In genomic region chr9:88529979-88530580, GRCm38 (mm10) we compare ENCODE assay signal across 29 mouse cellular contexts. TPM values are rescaled to one million over a fixed set of nuclear protein-coding genes. Genes with fewer than 3 reads are reported as not detected.
DNase-seq lines count a peak whose midpoint lies in the region; ATAC-seq and TF ChIP-seq lines count a peak whose summit lies in the region.
"Had no signal": no experiment of that assay in that cellular context is flagged by ENCODE, and none has a peak within 500 bp of the region (broad histone marks: within the 10 kb centered on the region; RNA-seq: fewer than 3 reads in every experiment).

No protein-coding gene starts in this region.

- no peak overlapping the region for H3K27ac ChIP-seq in CH12.LX (ENCODE audit: insufficient read depth, low read depth)
- H3K27ac ChIP-seq in neural tube, embryonic 15.5 days (replicated peaks): no peak overlapping the region
- H3K27ac ChIP-seq: embryonic facial prominence, embryonic 10.5 days; forebrain, embryonic 10.5 days; hindbrain, embryonic 14.5 days; limb, embryonic 12.5 days; midbrain, embryonic 13.5 days; stomach, postnatal 0 days had no signal

- H3K4me2 ChIP-seq in CH12.LX (ENCODE audit: insufficient read depth, low read depth, poor library complexity, severe bottlenecking) (no peak overlapping the region), myocyte (ENCODE audit: low read depth) (peak overlapping the region; percentile 10)
- no peak overlapping the region for H3K4me2 ChIP-seq in neural tube, embryonic 15.5 days
- H3K4me2 ChIP-seq: hindbrain, embryonic 14.5 days; limb, embryonic 12.5 days; liver, embryonic 11.5 days; midbrain, embryonic 13.5 days had no signal

- WGBS in neural tube, embryonic 15.5 days: 86% methylated on average over 5 of the region's 5 CpGs

- no peaks in the 10 kb centered on the region for H3K4me1 ChIP-seq in CH12.LX (ENCODE audit: control insufficient read depth in 1 of 2, insufficient read depth in 2 of 2)
- H3K4me1 ChIP-seq in neural tube, embryonic 15.5 days: no peaks in the 10 kb centered on the region
- H3K4me1 ChIP-seq: embryonic facial prominence, embryonic 10.5 days; forebrain, embryonic 10.5 days; limb, embryonic 12.5 days; midbrain, embryonic 13.5 days had no signal

- H3K9me3 ChIP-seq in CH12.LX (replicated peaks; ENCODE audit: low read length): no peaks in the 10 kb centered on the region
- H3K9me3 ChIP-seq in neural tube, embryonic 15.5 days (replicated peaks): no peaks in the 10 kb centered on the region
- H3K9me3 ChIP-seq: embryonic facial prominence, embryonic 10.5 days; forebrain, embryonic 10.5 days; limb, embryonic 12.5 days; megakaryocyte, embryonic 14.5 days; midbrain, embryonic 13.5 days had no signal

- H3K79me2 ChIP-seq in CH12.LX (replicated peaks; ENCODE audit: control insufficient read depth, extremely low read depth, insufficient read depth, poor library complexity, severe bottlenecking) (no peaks in the 10 kb centered on the region), myocyte (ENCODE audit: control insufficient read depth, insufficient read depth) (no peaks in the 10 kb centered on the region)

- peaks cover 2% of the 10 kb centered on the region for H3K27me3 ChIP-seq in CH12.LX (replicated peaks)
- H3K27me3 ChIP-seq in myocyte (ENCODE audit: control insufficient read depth, insufficient read depth, insufficient read length): no peaks in the 10 kb centered on the region
- H3K27me3 ChIP-seq in neural tube, embryonic 15.5 days (replicated peaks): no peaks in the 10 kb centered on the region
- H3K27me3 ChIP-seq: limb, embryonic 12.5 days; megakaryocyte, embryonic 14.5 days had no signal

- TF ChIP-seq RAD21 in CH12.LX (IDR thresholded peaks at IDR 0.05; ENCODE audit: low read depth, low read length): no peak

- H3K4me3 ChIP-seq in CH12.LX (replicated peaks in 1 of 3; ENCODE audit: low read depth in 2 of 3, low read length in 2 of 3, poor library complexity in 1 of 3) (no peak overlapping the region), myocyte (no peak overlapping the region)
- no peak overlapping the region for H3K4me3 ChIP-seq in neural tube, embryonic 15.5 days (replicated peaks)
- H3K4me3 ChIP-seq: embryonic facial prominence, embryonic 10.5 days; forebrain, embryonic 10.5 days; limb, embryonic 12.5 days; megakaryocyte, embryonic 14.5 days; midbrain, embryonic 13.5 days had no signal

- peak; percentile 17 for DNase-seq in heart, adult 11 months
- no peak for DNase-seq in heart, postnatal 25 days (ENCODE audit: low spot score)
- DNase-seq in CH12.LX (ENCODE audit: extremely low read depth): no peak
- DNase-seq in adrenal gland, postnatal 25 days: peak; percentile 19
- no peak for DNase-seq in left cerebral cortex, adult 8-10 months (ENCODE audit: low spot score in 2 of 2)
- DNase-seq: B cell, adult 2 months; cerebellum, adult 11 months; cerebellum, adult 9-11 months; forebrain, postnatal 0 days; gastrocnemius, postnatal 25 days; heart, postnatal 36 days; kidney, adult 9 months; kidney, postnatal 25 days; layer of hippocampus, postnatal 36 days; liver, postnatal 0 days; lung, postnatal 14 days had no signal

- dilution Hi-C loops in CH12.LX (cut with MboI; ENCODE audit: extremely low pct_ligation_motif_present, extremely low pct_unique_long_range_greater_than_20kb, low sequenced_read_pairs): no loop called here

- no peak overlapping the region for H3K9ac ChIP-seq in CH12.LX (ENCODE audit: insufficient read depth, low read depth)
- no peak overlapping the region for H3K9ac ChIP-seq in neural tube, embryonic 15.5 days (replicated peaks)
- H3K9ac ChIP-seq: forebrain, postnatal 0 days; hindbrain, embryonic 14.5 days; limb, embryonic 12.5 days; liver, postnatal 0 days; midbrain, embryonic 13.5 days had no signal

- no peak for TF ChIP-seq CTCF in CH12.LX (conservative IDR thresholded peaks at IDR 0.05 in 1 of 2, IDR thresholded peaks at IDR 0.05 in 1 of 2; ENCODE audit: low read depth in 2 of 2, low read length in 2 of 2)

- no peak for TF ChIP-seq EP300 in CH12.LX (IDR thresholded peaks at IDR 0.05; ENCODE audit: low read length)

- in situ Hi-C loops in CH12.LX (cut with MboI; ENCODE audit: low pct_ligation_motif_present, low pct_unique_long_range_greater_than_20kb, low sequenced_read_pairs): no loop called here

- intact Hi-C loops in heart, postnatal 25 days (cut with DNase I): no loop called here

- H3ac ChIP-seq in myocyte (ENCODE audit: control insufficient read depth, insufficient read length): no peak overlapping the region

- no peak for ATAC-seq in neural tube, embryonic 15.5 days (ENCODE audit: low FRiP score)
- ATAC-seq: forebrain, postnatal 0 days; inflammation-experienced regulatory T-cells, adult 6 months; midbrain, embryonic 13.5 days had no signal

- H3K36me3 ChIP-seq in CH12.LX (replicated peaks in 1 of 2; ENCODE audit: control insufficient read depth in 1 of 2, insufficient read depth in 1 of 2, low read length in 1 of 2) (no peaks in the 10 kb centered on the region), myocyte (ENCODE audit: control insufficient read depth, insufficient read depth) (no peaks in the 10 kb centered on the region)
- H3K36me3 ChIP-seq in neural tube, embryonic 15.5 days: no peaks in the 10 kb centered on the region
- H3K36me3 ChIP-seq: embryonic facial prominence, embryonic 10.5 days; forebrain, embryonic 10.5 days; limb, embryonic 12.5 days; midbrain, embryonic 13.5 days had no signal

- no peak for TF ChIP-seq POLR2A in CH12.LX (IDR thresholded peaks at IDR 0.05; ENCODE audit: low read depth, low read length)
- no peak for TF ChIP-seq POLR2A in myocyte (IDR thresholded peaks at IDR 0.05; ENCODE audit: insufficient read length, low read depth)

TF ChIP-seq in CH12.LX, 34 proteins besides CTCF, POLR2A, EP300 and RAD21:
- TF ChIP-seq ZNF384 (IDR thresholded peaks at IDR 0.05; ENCODE audit: low read depth, low read length): peak; percentile 40; the same call in 1 of the 2 replicates
- no peak for TF ChIP-seq NELFE (IDR thresholded peaks at IDR 0.05; ENCODE audit: low read depth, low read length)
TF ChIP-seq in CH12.LX: peak in this region for 1.

TF ChIP-seq in myocyte, 11 proteins besides CTCF, POLR2A, EP300 and RAD21:
- TF ChIP-seq CEBPB (IDR thresholded peaks at IDR 0.05; ENCODE audit: insufficient read depth, poor library complexity, severe bottlenecking): no peak
- no peak for TF ChIP-seq SRF (IDR thresholded peaks at IDR 0.05; ENCODE audit: control insufficient read depth, insufficient read length, low read depth)
- no peak for TF ChIP-seq MAX (IDR thresholded peaks at IDR 0.05; ENCODE audit: low read depth)
- TF ChIP-seq POLR2AphosphoS2 (IDR thresholded peaks at IDR 0.05; ENCODE audit: insufficient read length, low read depth): no peak
- TF ChIP-seq MYOG (IDR thresholded peaks at IDR 0.05; ENCODE audit: control insufficient read depth in 1 of 3, insufficient read depth in 1 of 3, insufficient read length in 2 of 3, low read depth in 2 of 3): no peak
- TF ChIP-seq TCF3 (IDR thresholded peaks at IDR 0.05; ENCODE audit: insufficient read length, low read depth): no peak
- no peak for TF ChIP-seq REST (IDR thresholded peaks at IDR 0.05; ENCODE audit: insufficient read depth, insufficient read length)
- TF ChIP-seq MYOD1 (IDR thresholded peaks at IDR 0.05; ENCODE audit: control insufficient read depth in 1 of 3, insufficient read length in 2 of 3, low read depth in 2 of 3): no peak
- no peak for TF ChIP-seq E2F4 (IDR thresholded peaks at IDR 0.05; ENCODE audit: insufficient read depth)
- no peak for TF ChIP-seq TCF12 (IDR thresholded peaks at IDR 0.05; ENCODE audit: insufficient read depth, poor library complexity, severe bottlenecking)
- no peak for TF ChIP-seq USF1 (IDR thresholded peaks at IDR 0.05; ENCODE audit: low read depth)

RNA-seq across cellular contexts. Expression of gene Zfp949, which starts 17.7 kb away (rescaled TPM):
- 1 to 10 TPM; 6.0 to 9.6 TPM for total RNA-seq in heart, postnatal 25 days (2021)
- total RNA-seq in CH12.LX (2012; rRNA removed) (7.5 TPM in 2 replicates), CH12.LX (2014; rRNA removed) (9.3 and 9.7 TPM in 2 replicates)
- polyA plus RNA-seq in CH12.LX (2012; ENCODE audit: insufficient read length, low read depth) (5.0 and 5.2 TPM in 2 replicates), myocyte (2012; fragmentation: generic; extraction: Trizol) (3.7 TPM)
- 10.6 and 11.1 TPM in 2 replicates for total RNA-seq in adrenal gland, postnatal 25 days (2021)
- 19.9 and 21.4 TPM in 2 replicates for polyA plus RNA-seq in neural tube, embryonic 15.5 days (2015; fragmentation: Nextera tagmentation; extraction: Ambion mirVana)
- total RNA-seq in left cerebral cortex, adult 8-10 months (2022): 10 to 100 TPM; 23.3 to 30.1 (median 28.9) TPM

RNA-seq across cellular contexts. Expression of gene Syncrip, which starts 47.7 kb away (rescaled TPM):
- total RNA-seq in heart, postnatal 25 days (2021): 10 to 100 TPM; 53.0 to 64.1 TPM
- total RNA-seq in CH12.LX (2012; rRNA removed) (102 and 141 TPM in 2 replicates), CH12.LX (2014; rRNA removed) (227 and 267 TPM in 2 replicates)
- polyA plus RNA-seq in CH12.LX (2012; ENCODE audit: insufficient read length, low read depth) (213 and 267 TPM in 2 replicates), myocyte (2012; fragmentation: generic; extraction: Trizol) (41.8 TPM)
- 88.2 and 96.1 TPM in 2 replicates for total RNA-seq in adrenal gland, postnatal 25 days (2021)
- polyA plus RNA-seq in neural tube, embryonic 15.5 days (2015; fragmentation: Nextera tagmentation; extraction: Ambion mirVana): 66.7 and 73.3 TPM in 2 replicates
- 10 to 100 TPM; 60.8 to 67.3 (median 62.1) TPM for total RNA-seq in left cerebral cortex, adult 8-10 months (2022)

RNA-seq across cellular contexts. Expression of gene Trim43a, which starts 50.6 kb away (rescaled TPM):
- under 1 TPM in 1 of 2 experiments, not detected in 1; 0.17 TPM for total RNA-seq in heart, postnatal 25 days (2021)
- 0.04 TPM in 1 of 2 replicates, not detected in the other for total RNA-seq in CH12.LX (2012; rRNA removed)
- 0.15 TPM in 2 replicates for total RNA-seq in CH12.LX (2014; rRNA removed)
- not detected in 2 replicates for polyA plus RNA-seq in CH12.LX (2012; ENCODE audit: insufficient read length, low read depth)
- 0.97 TPM in 1 of 2 replicates, not detected in the other for total RNA-seq in adrenal gland, postnatal 25 days (2021)
- not detected for polyA plus RNA-seq in myocyte (2012; fragmentation: generic; extraction: Trizol)
- 0.08 and 0.20 TPM in 2 replicates for polyA plus RNA-seq in neural tube, embryonic 15.5 days (2015; fragmentation: Nextera tagmentation; extraction: Ambion mirVana)
- total RNA-seq in left cerebral cortex, adult 8-10 months (2022): 1 to 10 TPM in 3 of 4 experiments, under 1 TPM in 1; 0.89 to 2.7 (median 1.6) TPM
- total RNA-seq: forebrain, postnatal 0 days; gastrocnemius, postnatal 25 days; heart, adult 8-10 months had no signal
- polyA plus RNA-seq: forebrain, embryonic 10.5 days; hindbrain, embryonic 14.5 days; inflammation-experienced regulatory T-cells, adult 6 months; limb, embryonic 12.5 days; liver, embryonic 11.5 days; liver, postnatal 0 days; small intestine, adult 2 months had no signal

Comparison
In these comparisons a context has a peak if more than half of its experiments do, and no peak if none do; other contexts are left out.
1. DNase-seq: peak in heart, adult 11 months (single experiment) and adrenal gland, postnatal 25 days (single experiment); none in heart, postnatal 25 days (single experiment), CH12.LX (single experiment) and left cerebral cortex, adult 8-10 months (0 of 2).